Mouse (Mus musculus) frontal cortex, postnatal 36 days (tissue): Measurements from ENCODE around the gene Frmd4a.
"Not testable (repeated sequence)": the region's sequence is repeated elsewhere in the genome, so short reads cannot be mapped to it uniquely, and the experiment has no call there.

Experiments used
- DNase-seq, 2 experiments: peaks; one replicate each; pipeline ENCODE4 v3.0.0; 2022; ENCODE audit warnings: low spot score in 2 of 2

The Frmd4a gene

GRCm38 (mm10) chr2:4615014-4615546 lies 597.6 kb downstream of the Frmd4a start:
- DNase-seq: no peak

- DNase-seq: no peak
These were observed 599.5 kb downstream of the Frmd4a start for GRCm38 (mm10) chr2:4616995-4617394.

- not testable (repeated sequence) for DNase-seq
These were observed 601.6 kb downstream of the Frmd4a start for GRCm38 (mm10) chr2:4619126-4619525.

- DNase-seq: no peak
These were observed 602.5 kb downstream of the Frmd4a start for GRCm38 (mm10) chr2:4619893-4620593.

- DNase-seq: no peak
These were observed 603.3 kb downstream of the Frmd4a start for GRCm38 (mm10) chr2:4620640-4621401.

GRCm38 (mm10) chr2:4621471-4621985 lies 604.0 kb downstream of the Frmd4a start:
- DNase-seq: no peak

GRCm38 (mm10) chr2:4626911-4627310 lies 609.4 kb downstream of the Frmd4a start:
- DNase-seq: no peak

- DNase-seq: no peak
These were observed 611.4 kb downstream of the Frmd4a start for GRCm38 (mm10) chr2:4628920-4629319.

GRCm38 (mm10) chr2:4629470-4629869 lies 612.0 kb downstream of the Frmd4a start:
- no peak for DNase-seq

GRCm38 (mm10) chr2:4630197-4630835 lies 612.8 kb downstream of the Frmd4a start:
- DNase-seq: no peak

- no peak for DNase-seq
These were observed 618.3 kb downstream of the Frmd4a start for GRCm38 (mm10) chr2:4635804-4636203.

GRCm38 (mm10) chr2:4636656-4637055 lies 619.1 kb downstream of the Frmd4a start:
- DNase-seq: no peak

GRCm38 (mm10) chr2:4638189-4638588 lies 620.7 kb downstream of the Frmd4a start:
- no peak for DNase-seq

GRCm38 (mm10) chr2:4645066-4645465 lies 627.5 kb downstream of the Frmd4a start:
- DNase-seq: no peak

- no peak for DNase-seq
These were observed 630.6 kb downstream of the Frmd4a start for GRCm38 (mm10) chr2:4648094-4648493.

- no peak for DNase-seq
These were observed 632.1 kb downstream of the Frmd4a start for GRCm38 (mm10) chr2:4649646-4650045.

GRCm38 (mm10) chr2:4651500-4652285 lies 634.2 kb downstream of the Frmd4a start, which contains the start of gene Prpf18:
Gene Prpf18 (minus strand): TSS chr2:4652113.
- peak; percentile 89 to 91 for DNase-seq

GRCm38 (mm10) chr2:4660677-4661076 lies 643.2 kb downstream of the Frmd4a start:
- no peak for DNase-seq
